ENCODE assay signal across 25 mouse cellular contexts in genomic region chr10:12723269-12723668, GRCm38 (mm10).
DNase-seq lines count a peak whose midpoint lies in the region; ATAC-seq and TF ChIP-seq lines count a peak whose summit lies in the region.
"Had no signal": no experiment of that assay in that cellular context is flagged by ENCODE, and none has a peak within 500 bp of the region (broad histone marks: within the 10 kb centered on the region; RNA-seq: fewer than 3 reads in every experiment).

No protein-coding gene starts in this region.

- no peak overlapping the region for H3K9ac ChIP-seq in liver, embryonic 13.5 days
- H3K9ac ChIP-seq: embryonic facial prominence, embryonic 12.5 days; heart, embryonic 12.5 days; hindbrain, embryonic 14.5 days; limb, embryonic 12.5 days; midbrain, embryonic 13.5 days had no signal

- H3K9me3 ChIP-seq in liver, embryonic 13.5 days (replicated peaks) = no peaks in the 10 kb centered on the region
- H3K9me3 ChIP-seq: embryonic facial prominence, embryonic 12.5 days; heart, embryonic 12.5 days; limb, embryonic 12.5 days; megakaryocyte, embryonic 14.5 days; midbrain, embryonic 13.5 days had no signal

- no peak overlapping the region for H3K27ac ChIP-seq in liver, embryonic 13.5 days
- no peak overlapping the region for H3K27ac ChIP-seq in thymus, adult 2 months (ENCODE audit: control insufficient read depth, insufficient read depth, low read length)
- H3K27ac ChIP-seq: embryonic facial prominence, embryonic 12.5 days; heart, adult 2 months; hindbrain, embryonic 14.5 days; limb, embryonic 12.5 days had no signal

- H3K4me3 ChIP-seq in liver, embryonic 13.5 days (replicated peaks) = no peak overlapping the region
- H3K4me3 ChIP-seq in thymus, adult 2 months (ENCODE audit: control insufficient read depth, insufficient read depth, low read length) = no peak overlapping the region
- H3K4me3 ChIP-seq: embryonic facial prominence, embryonic 12.5 days; heart, adult 2 months; heart, embryonic 12.5 days; limb, embryonic 12.5 days; megakaryocyte, embryonic 14.5 days; midbrain, embryonic 13.5 days had no signal

- no peaks in the 10 kb centered on the region for H3K27me3 ChIP-seq in liver, embryonic 13.5 days
- no peaks in the 10 kb centered on the region for H3K27me3 ChIP-seq in thymus, adult 2 months (ENCODE audit: control insufficient read depth, insufficient read depth, low read length)
- H3K27me3 ChIP-seq: embryonic facial prominence, embryonic 12.5 days; heart, embryonic 12.5 days; limb, embryonic 12.5 days; megakaryocyte, embryonic 14.5 days; midbrain, embryonic 13.5 days had no signal

- DNase-seq in heart, adult 11 months = peak; percentile 4
- DNase-seq in heart, postnatal 4 days = no peak
- peak; percentile 24 for DNase-seq in MEL-GATA-1-ER (ENCODE audit: extremely low read depth, low read depth)
- DNase-seq in liver, embryonic 13.5 days = no peak
- DNase-seq in layer of hippocampus, postnatal 25 days (ENCODE audit: extremely low spot score in 1 of 2, low spot score in 1 of 2) = no peak
- DNase-seq in thymus, adult 2 months = no peak
- DNase-seq: adrenal gland, postnatal 25 days; cerebellum, adult 8-10 months; cerebellum, postnatal 25 days; embryo, embryonic 11 days; gastrocnemius, postnatal 36 days; heart, adult 2 months; kidney, adult 11 months; lung, postnatal 36 days; retina, postnatal 1 day; right cerebral cortex, postnatal 14 days had no signal

- WGBS in liver, embryonic 13.5 days (ENCODE audit: insufficient replicate concordance) = 29% methylated on average over 3 of the region's 3 CpGs
- WGBS in thymus, adult 2 months = 83% methylated on average over 3 of the region's 3 CpGs

- TF ChIP-seq CTCF in thymus, adult 2 months (IDR thresholded peaks at IDR 0.05; ENCODE audit: borderline replicate concordance, control insufficient read depth, extremely low read depth, insufficient read depth, low read length, poor library complexity) = no peak

- peaks cover 14% of the 10 kb centered on the region for H3K4me1 ChIP-seq in liver, embryonic 13.5 days (replicated peaks)
- peaks cover 4% of the 10 kb centered on the region for H3K4me1 ChIP-seq in thymus, adult 2 months (replicated peaks; ENCODE audit: control insufficient read depth, insufficient read depth, low read length)
- H3K4me1 ChIP-seq: embryonic facial prominence, embryonic 12.5 days had no signal

- no peak overlapping the region for H3K4me2 ChIP-seq in liver, embryonic 13.5 days
- H3K4me2 ChIP-seq: embryonic facial prominence, embryonic 12.5 days; heart, embryonic 12.5 days; hindbrain, embryonic 14.5 days; limb, embryonic 12.5 days; midbrain, embryonic 13.5 days had no signal

- 0 out of 2 replicates have a peak, but pooled peaks cover 10% of the 10 kb centered on the region for H3K36me3 ChIP-seq in liver, embryonic 13.5 days
- H3K36me3 ChIP-seq in thymus, adult 2 months (ENCODE audit: control insufficient read depth, insufficient read depth, low read length) = peaks cover 51% of the 10 kb centered on the region
- H3K36me3 ChIP-seq: midbrain, embryonic 13.5 days had no signal

- TF ChIP-seq POLR2A in thymus, adult 2 months (IDR thresholded peaks at IDR 0.05; ENCODE audit: control insufficient read depth, extremely low read depth, insufficient read depth, low read length, poor library complexity) = no peak

- ATAC-seq in liver, embryonic 13.5 days (ENCODE audit: low read depth) = peak; percentile 70
- ATAC-seq in megakaryocyte-erythroid progenitor cell, adult 5-6 weeks (replicated peaks; ENCODE audit: low FRiP score, low TSS enrichment, poor library complexity, severe bottlenecking) = peak; percentile 85
- ATAC-seq: forebrain, embryonic 14.5 days; inflammation-experienced regulatory T-cells, adult 6 months; midbrain, embryonic 13.5 days had no signal

Comparison
In these comparisons a context has a peak if more than half of its experiments do, and no peak if none do; other contexts are left out.
1. DNase-seq: peak in heart, adult 11 months (single experiment) and MEL-GATA-1-ER (single experiment); none in heart, postnatal 4 days (single experiment), liver, embryonic 13.5 days (single experiment), layer of hippocampus, postnatal 25 days (0 of 2) and thymus, adult 2 months (single experiment).